Mouse (Mus musculus): Measurements from ENCODE around the gene Olfr1052. TPM values are rescaled to one million over a fixed set of nuclear protein-coding genes. Genes with fewer than 3 reads are reported as not detected.
"Not testable (repeated sequence)": the region's sequence is repeated elsewhere in the genome, so short reads cannot be mapped to it uniquely, and the experiment has no call there.

Gene Olfr1052
- polyA plus RNA-seq (2012; ENCODE audit: insufficient read depth, insufficient read length, low replicate concordance, missing spikeins) = not detected in 2 replicates

DNA sequence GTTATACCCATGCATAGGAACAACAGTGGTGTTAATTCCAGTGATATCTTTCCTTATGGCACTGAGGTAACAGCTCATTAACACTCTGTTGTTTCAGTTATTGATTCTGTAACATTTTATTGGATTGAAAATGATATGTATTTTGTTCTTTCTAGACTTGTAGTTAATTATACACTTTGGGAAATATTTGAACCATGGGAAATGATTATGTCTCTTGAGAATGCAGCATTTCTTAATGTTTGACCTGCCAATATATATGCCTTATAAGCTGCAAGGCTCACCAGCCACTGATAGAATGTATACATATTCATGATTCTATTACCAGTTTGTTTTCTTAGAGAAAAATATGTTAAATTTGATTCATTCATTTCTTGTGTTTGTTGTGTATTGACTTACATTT lies at the start of gene Olfr1052:
TSS of gene Olfr1052 (plus strand) at position 301 of the 400 bp plus-strand sequence.
- Histone ChIP-seq H3K4me3 (ENCODE audit: insufficient read depth, low read depth, low read length) (no peak within 1 kb of the TSS), H3K27ac (ENCODE audit: insufficient read depth, low read depth, low read length) (no peak within 1 kb of the TSS), H3K4me1 (ENCODE audit: control insufficient read depth, insufficient read depth, low read length) (no peaks in the 10 kb centered on the region)
- TF ChIP-seq POLR2A (IDR thresholded peaks at IDR 0.05; ENCODE audit: insufficient read depth, low read depth, low read length) (no peak), CTCF (IDR thresholded peaks at IDR 0.05; ENCODE audit: insufficient read depth, low read depth, low read length) (no peak)

DNA sequence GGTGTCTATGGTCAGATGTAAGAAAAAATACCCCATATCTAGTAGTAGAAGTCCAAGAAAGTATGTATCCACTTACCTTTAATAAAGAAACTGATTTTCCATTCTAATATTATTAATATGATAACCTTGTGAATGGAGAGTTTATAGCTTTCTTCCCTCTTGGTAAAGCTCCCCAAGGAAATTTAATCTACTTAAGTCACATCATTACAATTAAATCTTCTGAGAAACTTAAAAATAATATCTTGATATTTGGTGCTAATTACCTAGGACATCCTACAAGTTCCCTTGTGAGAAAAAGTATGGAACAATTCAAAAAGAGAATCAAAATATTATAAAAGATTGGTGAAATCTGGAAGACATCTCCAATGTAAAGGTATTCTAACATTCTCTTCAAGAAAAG lies 34.0 kb upstream of the Olfr1052 start, which contains the start of gene Olfr1049:
TSS of gene Olfr1049 (minus strand) at position 101 of the 400 bp plus-strand sequence.
- H3K27ac ChIP-seq (ENCODE audit: insufficient read depth, low read depth, low read length); H3K4me1 ChIP-seq (ENCODE audit: control insufficient read depth, insufficient read depth, low read length); H3K4me3 ChIP-seq (ENCODE audit: insufficient read depth, low read depth, low read length): not testable (repeated sequence)

DNA sequence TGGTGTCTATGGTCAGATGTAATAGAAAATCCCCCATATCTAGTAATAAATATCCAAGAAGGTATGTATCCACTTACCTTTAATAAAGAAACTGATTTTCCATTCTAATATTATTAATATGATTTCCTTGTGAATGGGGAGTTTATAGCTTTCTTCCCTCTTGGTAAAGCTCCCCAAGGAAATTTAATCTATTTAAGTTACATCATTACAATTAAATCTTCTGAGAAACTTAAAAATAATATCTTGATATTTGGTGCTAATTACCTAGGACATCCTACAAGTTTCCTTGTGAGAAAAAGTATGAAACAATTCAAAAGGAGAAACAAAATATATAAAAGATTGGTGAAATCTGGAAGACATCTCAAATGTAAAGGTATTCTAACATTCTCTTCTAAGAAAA lies 13.3 kb upstream of the Olfr1052 start, which contains the start of gene Olfr1051:
TSS of gene Olfr1051 (minus strand) at position 101 of the 400 bp plus-strand sequence.
- H3K27ac ChIP-seq (ENCODE audit: insufficient read depth, low read depth, low read length); H3K4me3 ChIP-seq (ENCODE audit: insufficient read depth, low read depth, low read length); H3K4me1 ChIP-seq (ENCODE audit: control insufficient read depth, insufficient read depth, low read length): not testable (repeated sequence)

DNA sequence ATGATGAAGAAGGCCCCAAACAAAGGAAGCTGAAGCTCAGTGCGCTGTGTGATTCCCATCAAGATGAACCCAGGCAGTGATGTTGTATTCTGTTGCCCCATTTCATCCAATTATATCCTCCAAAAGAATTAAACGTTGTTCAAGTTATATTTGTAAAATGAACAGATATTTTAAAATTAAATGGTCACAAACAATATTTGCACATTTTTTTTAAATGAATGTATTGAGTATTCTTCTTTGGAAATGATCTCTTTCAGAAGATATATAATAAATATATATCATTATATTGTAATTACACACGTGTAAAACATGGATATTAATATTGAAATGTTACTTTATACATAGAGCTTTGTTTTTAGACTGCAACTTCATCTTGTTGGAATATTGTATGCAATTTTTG lies 22.9 kb downstream of the Olfr1052 start, which contains the start of gene Olfr1053:
TSS of gene Olfr1053 (minus strand) at position 101 of the 400 bp plus-strand sequence.
- no peak within 1 kb of the TSS for H3K27ac ChIP-seq (ENCODE audit: insufficient read depth, low read depth, low read length)
- H3K4me1 ChIP-seq (ENCODE audit: control insufficient read depth, insufficient read depth, low read length) = no peaks in the 10 kb centered on the region
- TF ChIP-seq CTCF (IDR thresholded peaks at IDR 0.05; ENCODE audit: insufficient read depth, low read depth, low read length) (no peak), POLR2A (IDR thresholded peaks at IDR 0.05; ENCODE audit: insufficient read depth, low read depth, low read length) (no peak)
- 64% methylated on average over 3 of the region's 3 CpGs for WGBS
- no peak within 1 kb of the TSS for H3K4me3 ChIP-seq (ENCODE audit: insufficient read depth, low read depth, low read length)

DNA sequence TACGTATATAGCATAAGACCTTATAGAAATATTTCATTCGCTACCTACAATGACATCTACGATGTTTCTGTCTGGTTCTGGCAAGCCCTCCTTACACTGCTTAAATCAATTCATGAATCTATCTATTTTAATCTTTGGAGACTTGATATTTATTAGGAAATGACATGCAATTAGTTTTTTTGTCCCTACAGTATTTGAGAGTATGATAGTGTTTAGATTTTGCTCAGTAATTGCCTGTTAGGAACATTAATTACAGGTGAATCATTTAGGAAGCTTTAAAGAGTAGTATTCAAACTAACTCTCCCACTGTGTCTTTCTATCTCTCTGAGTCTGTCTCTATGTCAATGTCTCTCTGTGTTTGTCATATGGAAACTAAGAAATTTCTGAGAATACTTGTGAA lies 43.1 kb downstream of the Olfr1052 start, which contains the start of gene Olfr1054:
TSS of gene Olfr1054 (minus strand) at position 101 of the 400 bp plus-strand sequence.
- Histone ChIP-seq H3K27ac (ENCODE audit: insufficient read depth, low read depth, low read length) (no peak within 1 kb of the TSS), H3K4me1 (ENCODE audit: control insufficient read depth, insufficient read depth, low read length) (no peaks in the 10 kb centered on the region)
- 91% methylated on average over 3 of the region's 3 CpGs for WGBS

More for the DNA sequence above, 43.1 kb downstream of the Olfr1052 start, which contains the start of gene Olfr1054:
- no peak within 1 kb of the TSS for H3K4me3 ChIP-seq (ENCODE audit: insufficient read depth, low read depth, low read length)
- TF ChIP-seq CTCF (IDR thresholded peaks at IDR 0.05; ENCODE audit: insufficient read depth, low read depth, low read length) (no peak), POLR2A (IDR thresholded peaks at IDR 0.05; ENCODE audit: insufficient read depth, low read depth, low read length) (no peak)

Other genes with a start within 250 kb of the Olfr1052 start
- not detected in 2 replicates for gene Olfr1034, start 246.6 kb upstream of the Olfr1052 start, polyA plus RNA-seq (2012; ENCODE audit: insufficient read depth, insufficient read length, low replicate concordance, missing spikeins)
- not detected in 2 replicates for gene Olfr1036, start 218.5 kb upstream of the Olfr1052 start, polyA plus RNA-seq (2012; ENCODE audit: insufficient read depth, insufficient read length, low replicate concordance, missing spikeins)
- gene Olfr1037, start 205.1 kb upstream of the Olfr1052 start, polyA plus RNA-seq (2012; ENCODE audit: insufficient read depth, insufficient read length, low replicate concordance, missing spikeins) = not detected in 2 replicates
- gene Olfr1039, start 156.5 kb upstream of the Olfr1052 start, polyA plus RNA-seq (2012; ENCODE audit: insufficient read depth, insufficient read length, low replicate concordance, missing spikeins) = not detected in 2 replicates
- gene Olfr1040, start 145.7 kb upstream of the Olfr1052 start, polyA plus RNA-seq (2012; ENCODE audit: insufficient read depth, insufficient read length, low replicate concordance, missing spikeins) = not detected in 2 replicates
- not detected in 2 replicates for gene Olfr1042, start 130.6 kb upstream of the Olfr1052 start, polyA plus RNA-seq (2012; ENCODE audit: insufficient read depth, insufficient read length, low replicate concordance, missing spikeins)
- gene Olfr1043, start 124.9 kb upstream of the Olfr1052 start, polyA plus RNA-seq (2012; ENCODE audit: insufficient read depth, insufficient read length, low replicate concordance, missing spikeins) = not detected in 2 replicates
- gene Olfr1044, start 114.6 kb upstream of the Olfr1052 start, polyA plus RNA-seq (2012; ENCODE audit: insufficient read depth, insufficient read length, low replicate concordance, missing spikeins) = not detected in 2 replicates
- not detected in 2 replicates for gene Olfr52, start 106.8 kb upstream of the Olfr1052 start, polyA plus RNA-seq (2012; ENCODE audit: insufficient read depth, insufficient read length, low replicate concordance, missing spikeins)
- not detected in 2 replicates for gene Olfr1045, start 89.4 kb upstream of the Olfr1052 start, polyA plus RNA-seq (2012; ENCODE audit: insufficient read depth, insufficient read length, low replicate concordance, missing spikeins)
- not detected in 2 replicates for gene Olfr1046, start 73.1 kb upstream of the Olfr1052 start, polyA plus RNA-seq (2012; ENCODE audit: insufficient read depth, insufficient read length, low replicate concordance, missing spikeins)
- not detected in 2 replicates for gene Olfr1047, start 61.1 kb upstream of the Olfr1052 start, polyA plus RNA-seq (2012; ENCODE audit: insufficient read depth, insufficient read length, low replicate concordance, missing spikeins)
- not detected in 2 replicates for gene Olfr1048, start 52.2 kb upstream of the Olfr1052 start, polyA plus RNA-seq (2012; ENCODE audit: insufficient read depth, insufficient read length, low replicate concordance, missing spikeins)
- gene Olfr1049, start 34.1 kb upstream of the Olfr1052 start, polyA plus RNA-seq (2012; ENCODE audit: insufficient read depth, insufficient read length, low replicate concordance, missing spikeins) = not detected in 2 replicates
- not detected in 2 replicates for gene Olfr1051, start 13.4 kb upstream of the Olfr1052 start, polyA plus RNA-seq (2012; ENCODE audit: insufficient read depth, insufficient read length, low replicate concordance, missing spikeins)
- gene Olfr1053, start 22.8 kb downstream of the Olfr1052 start, polyA plus RNA-seq (2012; ENCODE audit: insufficient read depth, insufficient read length, low replicate concordance, missing spikeins) = not detected in 2 replicates
- gene Olfr1054, start 43.0 kb downstream of the Olfr1052 start, polyA plus RNA-seq (2012; ENCODE audit: insufficient read depth, insufficient read length, low replicate concordance, missing spikeins) = not detected in 2 replicates
- not detected in 2 replicates for gene Olfr1055, start 57.8 kb downstream of the Olfr1052 start, polyA plus RNA-seq (2012; ENCODE audit: insufficient read depth, insufficient read length, low replicate concordance, missing spikeins)
- gene Olfr1056, start 70.0 kb downstream of the Olfr1052 start, polyA plus RNA-seq (2012; ENCODE audit: insufficient read depth, insufficient read length, low replicate concordance, missing spikeins) = not detected in 2 replicates
- not detected in 2 replicates for gene Olfr1057, start 85.9 kb downstream of the Olfr1052 start, polyA plus RNA-seq (2012; ENCODE audit: insufficient read depth, insufficient read length, low replicate concordance, missing spikeins)
- gene Olfr1058, start 96.1 kb downstream of the Olfr1052 start, polyA plus RNA-seq (2012; ENCODE audit: insufficient read depth, insufficient read length, low replicate concordance, missing spikeins) = not detected in 2 replicates
- not detected in 2 replicates for gene Olfr1061, start 121.6 kb downstream of the Olfr1052 start, polyA plus RNA-seq (2012; ENCODE audit: insufficient read depth, insufficient read length, low replicate concordance, missing spikeins)
- not detected in 2 replicates for gene Olfr1062, start 134.3 kb downstream of the Olfr1052 start, polyA plus RNA-seq (2012; ENCODE audit: insufficient read depth, insufficient read length, low replicate concordance, missing spikeins)
- gene Olfr1065, start 158.1 kb downstream of the Olfr1052 start, polyA plus RNA-seq (2012; ENCODE audit: insufficient read depth, insufficient read length, low replicate concordance, missing spikeins) = not detected in 2 replicates
- gene Olfr1066, start 163.8 kb downstream of the Olfr1052 start, polyA plus RNA-seq (2012; ENCODE audit: insufficient read depth, insufficient read length, low replicate concordance, missing spikeins) = not detected in 2 replicates
- not detected in 2 replicates for gene Olfr228, start 194.9 kb downstream of the Olfr1052 start, polyA plus RNA-seq (2012; ENCODE audit: insufficient read depth, insufficient read length, low replicate concordance, missing spikeins)
- gene Olfr1076, start 216.0 kb downstream of the Olfr1052 start, polyA plus RNA-seq (2012; ENCODE audit: insufficient read depth, insufficient read length, low replicate concordance, missing spikeins) = not detected in 2 replicates

All from olfactory bulb, adult 2 months (tissue).